Mouse (Mus musculus): Measurements from ENCODE around the gene Pfkl. TPM values are rescaled to one million over a fixed set of nuclear protein-coding genes. Genes with fewer than 3 reads are reported as not detected.

Gene Pfkl
- polyA plus RNA-seq, 1 experiment from 2014 or later: 35.6 TPM

DNA sequence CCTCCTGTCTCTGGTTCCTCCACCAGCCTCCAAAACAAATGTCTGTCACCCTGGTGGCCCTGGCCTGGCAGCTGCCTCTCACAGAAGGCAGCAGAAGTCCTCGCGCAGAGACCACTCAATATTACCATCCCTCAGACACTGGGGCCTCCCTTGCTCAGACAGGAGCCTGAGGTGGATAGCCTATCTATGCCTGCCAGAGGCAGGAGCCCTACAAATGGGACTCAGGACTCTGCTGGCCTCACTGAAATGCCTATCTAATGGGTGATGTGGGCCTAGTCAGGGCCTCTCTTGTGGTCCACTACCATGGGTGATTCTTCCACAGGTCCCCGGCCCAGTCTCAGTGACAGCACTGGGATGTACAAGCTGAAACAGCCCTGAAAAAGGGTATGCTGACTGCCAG is 1.7 kb downstream of the Pfkl start:
- H3K4me1 ChIP-seq (ENCODE audit: insufficient read depth, low read depth, low read length): peaks cover 12% of the 10 kb centered on the region; the same call in 1 of the 2 replicates
- H3K27ac ChIP-seq (ENCODE audit: low read length): no peak overlapping the region
- no peak for TF ChIP-seq EP300 (IDR thresholded peaks at IDR 0.05)
- no peak for TF ChIP-seq CTCF (IDR thresholded peaks at IDR 0.05)
- 0 out of 2 replicates have a peak overlapping the region, but pooled peaks have one; percentile 19 for H3K9ac ChIP-seq (replicated peaks; ENCODE audit: low read depth)
- no peaks in the 10 kb centered on the region for H3K27me3 ChIP-seq (replicated peaks; ENCODE audit: insufficient read depth, low read length)
- no peaks in the 10 kb centered on the region for H3K9me3 ChIP-seq (ENCODE audit: low read length)
- H3K36me3 ChIP-seq (ENCODE audit: insufficient read depth, low read length): no peaks in the 10 kb centered on the region
- DNase-seq (ENCODE audit: low spot score) (no peak), ATAC-seq (no peak)
- 62% methylated on average over 3 of the region's 3 CpGs for WGBS
- no peak overlapping the region for H3K4me3 ChIP-seq (ENCODE audit: low read depth, low read length)
- peak overlapping the region; percentile 76 for H3K4me2 ChIP-seq (replicated peaks; ENCODE audit: low read depth, low read length)

DNA sequence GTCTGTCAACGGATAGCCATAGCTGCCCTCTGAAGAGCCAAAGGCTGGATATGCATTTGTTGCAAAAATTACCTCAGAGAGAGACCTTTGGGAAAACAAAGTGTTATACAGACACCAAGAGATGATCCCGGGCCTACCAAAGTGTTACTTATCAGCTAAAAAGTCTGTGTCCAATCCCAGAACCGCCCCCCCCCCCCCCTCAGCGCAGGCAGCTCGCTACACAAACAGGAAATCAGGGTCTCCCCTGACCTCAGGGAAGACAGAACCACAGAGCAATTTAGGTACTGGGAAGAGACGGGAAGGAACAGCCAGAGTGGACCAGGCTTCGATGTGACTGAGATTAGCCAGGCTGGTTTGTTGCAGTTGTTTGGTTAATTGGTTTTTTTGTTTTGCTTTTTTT is 2.7 kb downstream of the Pfkl start:
- no peak overlapping the region for H3K9ac ChIP-seq (replicated peaks; ENCODE audit: low read depth)

DNA sequence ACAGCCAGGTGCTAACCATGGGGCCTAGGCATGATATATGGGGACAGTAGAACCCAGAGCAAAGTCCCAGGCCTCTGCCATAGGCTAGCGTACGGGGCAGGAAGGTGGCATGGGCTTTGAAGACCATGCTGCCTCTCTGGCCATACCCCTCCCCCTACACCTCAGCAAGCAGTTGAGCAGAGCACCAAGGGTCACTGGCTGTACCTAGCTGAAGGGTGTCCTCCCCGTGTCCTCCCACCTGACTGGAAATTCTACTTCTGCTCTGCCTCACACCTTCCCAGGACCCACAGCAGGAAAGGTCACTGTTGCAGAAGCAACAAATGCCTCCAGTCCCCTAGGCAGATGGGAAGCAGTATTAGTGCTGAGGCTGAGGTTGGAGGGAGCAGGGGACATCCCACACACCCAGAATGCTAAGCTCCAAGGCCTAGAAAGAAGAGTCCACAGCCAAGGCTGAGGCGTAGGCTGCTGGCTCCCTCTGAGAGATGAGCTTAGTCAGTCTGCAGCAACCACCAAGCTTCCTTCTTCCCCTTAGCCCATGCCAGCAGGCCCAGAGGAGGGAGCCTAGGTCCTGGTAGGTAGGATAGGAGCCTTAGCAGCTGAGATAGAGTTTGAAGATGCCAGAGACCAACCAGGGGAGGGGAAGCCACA is 4.0 kb downstream of the Pfkl start:
- H3K4me2 ChIP-seq (replicated peaks; ENCODE audit: low read depth, low read length): no peak overlapping the region
- H3K27ac ChIP-seq (ENCODE audit: low read length): no peak overlapping the region
- peaks cover 12% of the 10 kb centered on the region; the same call in 1 of the 2 replicates for H3K4me1 ChIP-seq (ENCODE audit: insufficient read depth, low read depth, low read length)
- H3K36me3 ChIP-seq (ENCODE audit: insufficient read depth, low read length): peaks cover 16% of the 10 kb centered on the region
- ATAC-seq: no peak
- no peak overlapping the region for H3K9ac ChIP-seq (replicated peaks; ENCODE audit: low read depth)
- 80% methylated on average over 4 of the region's 4 CpGs for WGBS
- DNase-seq (ENCODE audit: low spot score): no peak
- H3K4me3 ChIP-seq (ENCODE audit: low read depth, low read length): no peak overlapping the region
- TF ChIP-seq CTCF (IDR thresholded peaks at IDR 0.05): no peak
- no peak for TF ChIP-seq EP300 (IDR thresholded peaks at IDR 0.05)
- H3K27me3 ChIP-seq (replicated peaks; ENCODE audit: insufficient read depth, low read length): no peaks in the 10 kb centered on the region
- no peaks in the 10 kb centered on the region for H3K9me3 ChIP-seq (ENCODE audit: low read length)

More for the DNA sequence above, 2.7 kb downstream of the Pfkl start:
- no peak overlapping the region for H3K4me2 ChIP-seq (replicated peaks; ENCODE audit: low read depth, low read length)
- H3K27me3 ChIP-seq (replicated peaks; ENCODE audit: insufficient read depth, low read length): no peaks in the 10 kb centered on the region
- H3K27ac ChIP-seq (ENCODE audit: low read length): no peak overlapping the region
- H3K4me1 ChIP-seq (ENCODE audit: insufficient read depth, low read depth, low read length): peaks cover 12% of the 10 kb centered on the region; the same call in 1 of the 2 replicates
- 33% methylated on average over 7 of the region's 7 CpGs for WGBS
- H3K9me3 ChIP-seq (ENCODE audit: low read length): no peaks in the 10 kb centered on the region
- no peak for ATAC-seq
- DNase-seq (ENCODE audit: low spot score): no peak
- H3K4me3 ChIP-seq (ENCODE audit: low read depth, low read length): no peak overlapping the region
- TF ChIP-seq CTCF (IDR thresholded peaks at IDR 0.05) (no peak), EP300 (IDR thresholded peaks at IDR 0.05) (no peak)
- H3K36me3 ChIP-seq (ENCODE audit: insufficient read depth, low read length): peaks cover 6% of the 10 kb centered on the region; the same call in 1 of the 2 replicates

DNA sequence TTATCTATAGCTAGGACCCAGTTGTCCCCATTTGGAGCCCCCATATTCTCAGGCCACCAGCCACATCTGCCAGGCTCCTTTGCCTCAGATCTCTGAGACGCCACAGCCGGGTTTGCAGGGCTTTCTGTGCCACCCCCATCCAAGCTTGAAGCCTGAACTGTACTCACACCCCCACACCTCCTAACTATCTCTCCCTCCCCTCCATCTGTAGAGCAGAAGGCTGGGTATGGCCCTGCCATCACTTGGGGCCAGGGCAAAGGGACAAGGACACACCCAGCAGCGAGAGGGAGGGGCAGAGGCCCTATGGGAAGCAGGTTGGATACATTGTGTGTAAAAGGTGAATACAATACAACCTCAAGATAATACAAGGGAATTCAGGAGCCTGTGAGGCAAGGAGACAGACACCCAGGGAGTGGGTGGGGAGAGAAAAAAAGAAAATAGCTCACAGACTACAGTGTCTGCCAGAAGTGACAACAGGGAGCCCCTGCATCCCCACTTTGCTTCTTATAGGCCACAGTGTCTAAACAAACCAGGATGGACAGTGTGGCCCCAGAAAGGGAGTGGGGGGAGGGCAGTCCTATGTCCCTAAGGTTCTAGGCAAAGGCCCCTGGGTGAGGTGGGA is 5.3 kb downstream of the Pfkl start:
- peaks cover 12% of the 10 kb centered on the region; the same call in 1 of the 2 replicates for H3K4me1 ChIP-seq (ENCODE audit: insufficient read depth, low read depth, low read length)
- no peak for ATAC-seq
- H3K9ac ChIP-seq (replicated peaks; ENCODE audit: low read depth): no peak overlapping the region
- H3K27ac ChIP-seq (ENCODE audit: low read length): no peak overlapping the region
- no peak overlapping the region for H3K4me2 ChIP-seq (replicated peaks; ENCODE audit: low read depth, low read length)
- no peak for TF ChIP-seq EP300 (IDR thresholded peaks at IDR 0.05)
- TF ChIP-seq CTCF (IDR thresholded peaks at IDR 0.05): no peak
- H3K4me3 ChIP-seq (ENCODE audit: low read depth, low read length): no peak overlapping the region
- peaks cover 22% of the 10 kb centered on the region for H3K36me3 ChIP-seq (ENCODE audit: insufficient read depth, low read length)
- no peaks in the 10 kb centered on the region for H3K27me3 ChIP-seq (replicated peaks; ENCODE audit: insufficient read depth, low read length)
- 89% methylated on average over 3 of the region's 3 CpGs for WGBS
- no peak for DNase-seq (ENCODE audit: low spot score)
- no peaks in the 10 kb centered on the region for H3K9me3 ChIP-seq (ENCODE audit: low read length)

DNA sequence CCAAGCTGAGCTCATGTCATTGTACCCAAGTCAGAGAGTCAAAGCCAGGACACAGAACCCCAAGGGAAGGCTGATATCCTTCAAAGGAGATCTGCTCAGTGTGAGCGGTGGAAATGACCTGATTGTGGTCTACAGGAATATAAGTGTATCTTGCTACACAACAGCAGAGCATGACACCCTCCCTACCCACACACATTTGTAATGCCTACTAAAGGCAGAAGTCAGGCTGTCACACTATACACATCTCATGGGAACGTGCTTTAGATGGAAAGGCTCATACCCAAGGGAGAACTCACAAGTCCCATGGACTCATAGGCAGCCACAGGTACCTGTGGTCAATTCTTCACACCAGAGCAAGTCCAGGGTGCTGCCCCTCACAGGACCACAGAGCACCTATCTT is 7.6 kb downstream of the Pfkl start:
- 100% methylated on average over 2 of the region's 2 CpGs for WGBS
- ATAC-seq (no peak), DNase-seq (ENCODE audit: low spot score) (no peak)
- peaks cover 38% of the 10 kb centered on the region for H3K36me3 ChIP-seq (ENCODE audit: insufficient read depth, low read length)
- H3K4me2 ChIP-seq (replicated peaks; ENCODE audit: low read depth, low read length): no peak overlapping the region
- H3K27me3 ChIP-seq (replicated peaks; ENCODE audit: insufficient read depth, low read length): no peaks in the 10 kb centered on the region
- TF ChIP-seq CTCF (IDR thresholded peaks at IDR 0.05): no peak
- no peak for TF ChIP-seq EP300 (IDR thresholded peaks at IDR 0.05)
- no peak overlapping the region for H3K9ac ChIP-seq (replicated peaks; ENCODE audit: low read depth)
- H3K9me3 ChIP-seq (ENCODE audit: low read length): no peaks in the 10 kb centered on the region
- no peak overlapping the region for H3K27ac ChIP-seq (ENCODE audit: low read length)
- H3K4me3 ChIP-seq (ENCODE audit: low read depth, low read length): no peak overlapping the region
- no peaks in the 10 kb centered on the region for H3K4me1 ChIP-seq (ENCODE audit: insufficient read depth, low read depth, low read length)

DNA sequence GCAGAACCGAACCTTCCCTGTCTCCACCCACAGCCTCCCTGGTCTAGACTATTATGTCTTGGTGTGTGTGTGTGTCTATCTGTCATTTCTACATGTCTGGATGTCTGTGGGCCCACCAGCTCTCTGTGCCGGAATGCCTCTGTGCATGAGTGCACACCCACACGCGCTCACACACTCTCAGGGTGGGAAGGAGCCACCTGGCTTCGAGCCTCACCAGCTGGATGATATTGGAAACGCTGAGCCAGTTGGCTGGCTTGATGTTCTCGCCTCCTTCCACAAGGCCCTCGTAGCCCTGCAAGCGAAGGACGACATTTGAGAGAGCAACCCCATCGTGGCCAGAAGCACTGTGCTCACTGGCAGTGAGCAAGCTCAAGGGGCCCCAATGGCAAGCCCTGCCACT is 8.1 kb downstream of the Pfkl start:
- no peak overlapping the region for H3K4me2 ChIP-seq (replicated peaks; ENCODE audit: low read depth, low read length)
- H3K4me1 ChIP-seq (ENCODE audit: insufficient read depth, low read depth, low read length): no peaks in the 10 kb centered on the region
- no peaks in the 10 kb centered on the region for H3K27me3 ChIP-seq (replicated peaks; ENCODE audit: insufficient read depth, low read length)
- H3K36me3 ChIP-seq (ENCODE audit: insufficient read depth, low read length): peaks cover 38% of the 10 kb centered on the region
- H3K27ac ChIP-seq (ENCODE audit: low read length): no peak overlapping the region
- WGBS: 72% methylated on average over 11 of the region's 11 CpGs
- H3K4me3 ChIP-seq (ENCODE audit: low read depth, low read length): no peak overlapping the region
- no peaks in the 10 kb centered on the region for H3K9me3 ChIP-seq (ENCODE audit: low read length)
- TF ChIP-seq EP300 (IDR thresholded peaks at IDR 0.05): no peak
- no peak for TF ChIP-seq CTCF (IDR thresholded peaks at IDR 0.05)
- ATAC-seq (no peak), DNase-seq (ENCODE audit: low spot score) (no peak)
- H3K9ac ChIP-seq (replicated peaks; ENCODE audit: low read depth): no peak overlapping the region
